Mouse (Mus musculus) heart, postnatal 0 days (tissue): ENCODE results near the gene Cxcl2.

ENCODE experiments used
- CTCF ChIP-seq: IDR thresholded peaks from 2 replicates; pipeline ENCODE4 v1.5.1; 2016; ENCODE audit warnings: antibody characterized with exemption, control low read depth, low read depth
- EP300 ChIP-seq: IDR thresholded peaks from 2 replicates; pipeline ENCODE4 v1.6.1; 2016; ENCODE audit warnings: antibody characterized with exemption, low read depth

DNA sequence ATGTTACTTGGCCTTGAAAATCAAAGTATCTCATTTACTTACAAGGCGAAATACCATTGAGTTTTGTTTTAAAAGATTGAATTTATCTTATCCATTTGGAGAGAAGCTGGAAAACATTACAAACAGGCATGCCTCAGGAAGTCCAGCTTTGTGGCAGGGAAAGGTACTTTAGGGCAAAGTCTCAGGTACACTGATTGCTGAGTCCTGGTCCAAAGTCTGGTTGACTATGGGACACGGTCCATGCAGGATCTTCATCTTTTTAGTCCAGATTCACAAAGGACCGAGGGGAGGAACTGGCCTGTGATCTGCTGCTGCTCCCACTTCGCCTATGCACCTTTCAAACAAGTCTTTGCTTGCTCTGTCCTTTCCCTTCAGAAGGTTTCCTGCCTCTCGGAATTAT is 4.4 kb upstream of the Cxcl2 start:
- TF ChIP-seq CTCF (no peak), EP300 (no peak)
